Mouse (Mus musculus) monocyte, adult 5-6 weeks (primary cell): Measurements from ENCODE around the gene Cc2d2b. TPM values are rescaled to one million over a fixed set of nuclear protein-coding genes. Genes with fewer than 3 reads are reported as not detected.
A peak's percentile ranks its signal among the peaks of the same experiment; 100 is the strongest.

ENCODE experiments used
- ATAC-seq: fragments of 153-309, 156-312 bp; replicated peaks from 2 replicates; pipeline ENCODE4 v1.8.0; 2017; ENCODE audit warnings: mild to moderate bottlenecking; ENCODE audit not compliant: low TSS enrichment, insufficient number of reproducible peaks, severe bottlenecking, poor library complexity, low FRiP score
- total RNA-seq: library from RNA; stranded (forward); fragments of 200-1000, 200-491, 200-594 nt; gene quantifications from 3 replicates; pipeline ENCODE4 v1.2.3, GENCODE M21; 2017

Cc2d2b gene
- 0.53 to 3.2 TPM in 2 of 3 replicates, not detected in the other for total RNA-seq

GRCm38 (mm10) chr19:40748559-40748958 is at the start of gene Cc2d2b:
Cc2d2b (plus strand) TSS chr19:40748753.
- ATAC-seq, result no peak

- ATAC-seq, result no peak
Measured at GRCm38 (mm10) chr19:40699816-40700215, 48.7 kb upstream of the Cc2d2b start.

GRCm38 (mm10) chr19:40702406-40702805 is 46.1 kb upstream of the Cc2d2b start:
- ATAC-seq, result no peak

GRCm38 (mm10) chr19:40712889-40713628 is 35.5 kb upstream of the Cc2d2b start:
- ATAC-seq, result no peak

DNA sequence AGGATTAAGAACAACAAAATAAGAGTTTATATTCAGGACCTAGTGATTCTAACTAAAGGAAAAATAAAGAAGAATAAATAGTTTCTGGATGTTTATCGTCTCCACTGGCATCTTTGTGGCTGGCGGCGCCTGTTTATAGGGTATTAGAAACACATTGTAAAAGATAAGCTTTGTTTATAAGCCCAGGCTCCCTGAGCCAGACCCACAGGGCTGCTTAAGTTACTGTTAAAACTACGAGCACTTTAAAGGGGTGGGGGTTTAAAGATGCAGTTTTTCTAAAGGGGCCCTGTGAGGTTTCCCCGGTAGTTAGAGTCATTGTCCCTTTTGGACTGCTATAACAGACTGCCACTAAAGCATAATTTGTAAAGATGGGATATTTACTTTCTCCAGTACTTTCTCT is 33.9 kb upstream of the Cc2d2b start:
- ATAC-seq, result no peak

DNA sequence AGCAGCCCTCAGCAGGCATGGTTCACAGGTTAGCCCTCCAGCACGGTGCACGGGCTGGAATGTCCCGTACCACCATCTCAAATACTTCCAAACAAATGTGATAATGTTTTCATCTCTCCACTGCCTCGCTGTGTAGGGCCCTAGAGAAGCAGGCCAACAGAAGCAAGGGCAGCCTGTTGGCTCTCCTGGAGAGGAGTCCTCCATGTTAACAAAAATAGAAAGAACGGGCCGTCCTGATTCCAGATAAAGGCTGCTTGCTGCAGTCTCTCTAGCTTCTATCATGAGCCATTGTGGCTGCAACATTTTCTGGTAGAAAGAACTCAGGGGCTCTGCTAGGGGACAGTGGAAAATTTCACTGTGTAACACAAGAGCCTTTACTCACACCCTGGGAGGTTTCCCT is 31.6 kb upstream of the Cc2d2b start:
- ATAC-seq, result no peak

DNA sequence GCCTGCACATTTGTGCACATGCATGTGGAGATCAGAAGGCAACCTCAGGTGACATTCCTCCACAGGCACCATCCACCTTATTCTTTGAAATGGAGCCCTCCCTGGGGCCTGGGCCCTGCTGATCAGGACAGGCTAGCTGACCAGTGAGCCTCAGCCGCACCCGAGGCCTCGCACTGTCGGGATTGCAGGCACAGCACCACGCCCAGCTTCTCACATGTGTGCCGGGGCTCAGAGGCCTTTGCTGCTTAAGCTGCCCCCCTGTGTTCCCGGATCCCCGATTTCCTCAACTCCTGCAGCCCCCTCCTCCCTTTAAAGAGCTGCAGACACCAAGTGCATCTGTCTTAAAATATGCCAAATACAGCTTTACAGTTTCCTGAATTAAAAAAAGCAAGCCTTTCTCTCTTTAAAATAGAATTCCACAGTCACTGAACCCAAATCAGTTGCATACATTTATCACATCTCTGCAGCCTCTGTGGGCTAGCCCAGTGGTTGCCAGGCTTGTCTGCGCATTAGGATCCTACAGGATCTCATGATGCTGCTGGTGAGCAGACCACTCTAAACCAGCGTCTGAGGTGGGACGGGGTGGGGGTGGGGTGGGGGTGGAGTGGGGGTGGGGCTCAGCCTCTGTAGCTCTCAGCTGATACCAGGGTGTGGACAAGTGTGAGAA is 29.0 kb upstream of the Cc2d2b start:
- no peak for ATAC-seq

- no peak for ATAC-seq
Measured at GRCm38 (mm10) chr19:40720381-40720780, 28.2 kb upstream of the Cc2d2b start.

- ATAC-seq, result peak; percentile 61
Measured at GRCm38 (mm10) chr19:40722137-40723038, 26.2 kb upstream of the Cc2d2b start.

DNA sequence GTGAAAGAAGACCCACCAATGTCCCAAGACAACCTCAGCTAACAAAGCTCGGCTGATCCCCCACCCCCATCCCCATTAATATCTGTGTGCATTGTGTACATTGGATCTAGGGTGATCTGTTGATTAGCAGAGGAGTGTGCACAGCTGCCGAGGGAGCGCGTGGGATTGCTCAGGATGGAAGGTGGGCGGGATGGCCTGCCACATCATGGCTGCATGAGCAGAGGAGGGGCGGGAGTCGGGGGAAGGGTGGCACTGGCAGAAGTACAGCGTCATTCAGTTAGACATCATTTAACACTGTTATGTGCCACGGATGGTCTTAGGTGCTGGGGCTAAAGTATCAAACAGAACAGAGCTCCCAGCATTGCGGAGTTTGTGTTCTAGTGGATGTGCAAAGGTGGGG is 25.0 kb upstream of the Cc2d2b start:
- no peak for ATAC-seq

DNA sequence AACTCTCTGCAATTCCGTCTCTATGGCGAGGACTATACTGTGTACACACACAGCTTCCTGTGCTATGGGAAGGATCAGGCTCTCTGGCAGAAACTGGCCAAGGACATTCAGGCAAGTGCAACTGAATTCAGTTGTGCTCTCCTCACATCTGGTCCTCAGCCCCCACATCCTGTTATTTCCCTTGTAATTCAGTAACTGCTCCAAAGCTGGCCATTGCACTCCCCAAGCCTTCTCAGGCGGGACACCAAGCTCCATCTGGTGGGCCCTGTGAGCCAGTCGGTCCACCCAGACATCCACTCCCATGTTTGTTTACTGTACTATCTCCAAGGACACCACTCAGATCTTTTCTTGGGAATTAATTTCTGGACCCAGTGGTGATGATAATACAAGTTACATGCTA is 22.4 kb upstream of the Cc2d2b start:
- ATAC-seq, result no peak

- ATAC-seq, result no peak
Measured at GRCm38 (mm10) chr19:40726614-40727013, 21.9 kb upstream of the Cc2d2b start.

DNA sequence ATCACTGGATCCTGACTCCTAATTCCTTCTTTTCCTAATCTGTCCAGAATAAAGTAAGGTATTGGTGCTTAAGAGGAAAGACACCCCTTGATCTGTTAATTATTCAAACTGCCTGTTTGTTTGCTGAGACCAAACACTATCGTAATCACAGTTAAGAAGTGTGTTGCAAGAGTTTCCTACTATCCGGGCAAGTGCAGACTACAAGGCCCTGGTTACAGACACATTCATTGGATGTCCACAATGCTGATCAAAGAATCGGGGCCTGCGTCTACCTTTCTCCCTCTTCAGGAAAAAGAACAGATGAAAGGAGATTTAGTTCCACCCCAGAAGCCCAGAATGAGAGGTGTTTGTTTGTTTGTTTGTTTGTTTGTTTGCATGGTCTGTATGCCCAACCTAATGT is 20.3 kb upstream of the Cc2d2b start:
- no peak for ATAC-seq

- peak; percentile 21; the same call in 1 of the 2 replicates for ATAC-seq
Measured at GRCm38 (mm10) chr19:40728732-40729420, 19.7 kb upstream of the Cc2d2b start.

DNA sequence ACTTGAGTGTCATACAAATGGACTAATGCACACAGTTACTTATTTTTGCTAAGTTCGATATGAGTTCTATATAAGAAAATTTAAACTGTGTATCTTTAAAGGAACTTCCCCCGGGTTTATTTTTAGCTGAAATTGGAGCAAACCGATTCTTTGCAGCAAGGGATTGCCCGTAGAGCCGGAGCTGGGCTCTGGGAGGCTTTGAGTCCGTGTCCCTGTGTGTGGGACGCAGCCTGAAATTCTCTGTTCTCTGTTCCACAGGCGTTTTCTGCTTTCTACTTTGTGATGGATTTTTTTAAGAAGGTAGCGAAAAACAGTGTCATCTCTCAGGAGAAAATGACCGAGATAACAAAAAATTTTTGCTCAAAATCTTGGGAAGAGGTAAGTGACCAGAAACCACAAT is 15.1 kb upstream of the Cc2d2b start:
- no peak for ATAC-seq

GRCm38 (mm10) chr19:40733849-40734248 is 14.7 kb upstream of the Cc2d2b start:
- ATAC-seq, result no peak

DNA sequence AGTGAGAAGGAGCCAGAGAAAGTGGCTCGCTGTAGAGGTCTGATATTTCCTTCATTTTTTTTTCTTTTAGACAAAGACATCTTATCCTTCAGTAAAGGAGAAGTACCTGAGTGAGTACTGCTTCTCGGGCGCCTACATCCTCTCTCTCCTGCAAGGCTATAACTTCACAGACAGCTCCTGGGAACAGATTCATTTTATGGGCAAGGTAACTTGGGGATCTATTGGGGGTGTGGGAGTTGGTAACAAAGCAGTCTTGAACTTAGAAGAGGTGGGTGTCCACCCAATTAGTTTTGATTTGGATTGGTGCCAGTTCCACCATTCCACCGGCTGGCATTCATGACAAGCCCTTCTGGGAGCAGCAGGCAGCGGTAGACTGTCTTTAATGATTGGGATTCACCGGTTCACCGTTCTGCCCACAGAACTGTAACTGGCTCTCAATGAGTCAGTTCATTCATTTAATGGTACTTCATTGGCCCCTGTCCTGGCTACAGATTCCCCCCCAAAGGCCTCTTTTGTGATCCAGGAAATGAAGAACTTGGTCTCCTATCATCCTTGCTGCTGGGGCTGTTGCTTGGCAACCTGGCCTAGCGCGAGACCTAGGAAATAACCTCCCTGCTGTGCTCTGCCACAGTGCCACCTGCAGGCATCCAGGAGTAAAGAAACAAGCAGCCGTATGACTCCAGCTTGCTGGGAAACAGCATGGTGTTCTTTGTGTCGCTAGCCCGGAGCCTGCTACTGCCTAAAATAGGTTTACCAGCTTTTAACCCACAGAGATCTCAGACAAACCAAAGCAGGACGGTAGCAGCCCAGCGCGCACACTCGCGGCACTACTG is 11.7 kb upstream of the Cc2d2b start:
- peak; percentile 64; the same call in 1 of the 2 replicates for ATAC-seq

- no peak for ATAC-seq
Measured at GRCm38 (mm10) chr19:40737613-40738012, 10.9 kb upstream of the Cc2d2b start.
